Mouse (Mus musculus): Measurements from ENCODE around the gene Wwtr1. TPM values are rescaled to one million over a fixed set of nuclear protein-coding genes. Genes with fewer than 3 reads are reported as not detected.

The Wwtr1 gene
- polyA plus RNA-seq, 1 experiment from 2014 or later = 17.7 TPM

GRCm38 (mm10) chr3:57487455-57488153 is 88.1 kb downstream of the Wwtr1 start:
- H3K4me1 ChIP-seq (ENCODE audit: control insufficient read depth, insufficient read depth, low read length) = peaks cover 7% of the 10 kb centered on the region; the same call in 1 of the 2 replicates
- no peaks in the 10 kb centered on the region for H3K9me3 ChIP-seq (ENCODE audit: control insufficient read depth, low read length)
- H3K36me3 ChIP-seq (ENCODE audit: control insufficient read depth, insufficient read depth, low read length) = no peaks in the 10 kb centered on the region
- no peak overlapping the region for H3K9ac ChIP-seq (ENCODE audit: low read depth, low read length)
- ATAC-seq (ENCODE audit: low FRiP score, low TSS enrichment) = peak; percentile 95
- peak overlapping the region; percentile 14; the same call in 1 of the 2 replicates for H3K27ac ChIP-seq (ENCODE audit: low read depth, low read length)
- WGBS = 36% methylated on average over 8 of the region's 8 CpGs
- no peak overlapping the region; the same call in 1 of the 2 replicates for H3K4me2 ChIP-seq (replicated peaks; ENCODE audit: low read depth, low read length)
- H3K4me3 ChIP-seq (ENCODE audit: low read length) = no peak overlapping the region
- H3K27me3 ChIP-seq (ENCODE audit: control insufficient read depth, insufficient read depth, low read length) = no peaks in the 10 kb centered on the region

- Histone ChIP-seq H3K36me3 (ENCODE audit: control insufficient read depth, insufficient read depth, low read length) (no peaks in the 10 kb centered on the region), H3K9me3 (ENCODE audit: control insufficient read depth, low read length) (no peaks in the 10 kb centered on the region), H3K4me1 (ENCODE audit: control insufficient read depth, insufficient read depth, low read length) (peaks cover 7% of the 10 kb centered on the region; the same call in 1 of the 2 replicates), H3K4me3 (ENCODE audit: low read length) (no peak overlapping the region), H3K27ac (ENCODE audit: low read depth, low read length) (no peak overlapping the region), H3K27me3 (ENCODE audit: control insufficient read depth, insufficient read depth, low read length) (no peaks in the 10 kb centered on the region), H3K4me2 (replicated peaks; ENCODE audit: low read depth, low read length) (no peak overlapping the region), H3K9ac (ENCODE audit: low read depth, low read length) (no peak overlapping the region)
- ATAC-seq (ENCODE audit: low FRiP score, low TSS enrichment) = no peak
- 85% methylated on average over 4 of the region's 4 CpGs for WGBS
Observed at GRCm38 (mm10) chr3:57486068-57486467, 89.6 kb downstream of the Wwtr1 start.

- H3K27me3 ChIP-seq (ENCODE audit: control insufficient read depth, insufficient read depth, low read length) = no peaks in the 10 kb centered on the region
- no peak overlapping the region for H3K4me2 ChIP-seq (replicated peaks; ENCODE audit: low read depth, low read length)
- H3K9me3 ChIP-seq (ENCODE audit: control insufficient read depth, low read length) = no peaks in the 10 kb centered on the region
- no peak overlapping the region for H3K4me3 ChIP-seq (ENCODE audit: low read length)
- no peak for ATAC-seq (ENCODE audit: low FRiP score, low TSS enrichment)
- H3K4me1 ChIP-seq (ENCODE audit: control insufficient read depth, insufficient read depth, low read length) = no peaks in the 10 kb centered on the region
- peaks cover 4% of the 10 kb centered on the region; the same call in 1 of the 2 replicates for H3K36me3 ChIP-seq (ENCODE audit: control insufficient read depth, insufficient read depth, low read length)
- H3K9ac ChIP-seq (ENCODE audit: low read depth, low read length) = no peak overlapping the region
- 88% methylated on average over 5 of the region's 5 CpGs for WGBS
- no peak overlapping the region for H3K27ac ChIP-seq (ENCODE audit: low read depth, low read length)
Observed at GRCm38 (mm10) chr3:57481981-57482380, 93.7 kb downstream of the Wwtr1 start.

- H3K9ac ChIP-seq (ENCODE audit: low read depth, low read length) = no peak overlapping the region
- H3K4me3 ChIP-seq (ENCODE audit: low read length) = no peak overlapping the region
- ATAC-seq (ENCODE audit: low FRiP score, low TSS enrichment) = no peak
- H3K27ac ChIP-seq (ENCODE audit: low read depth, low read length) = no peak overlapping the region
- H3K9me3 ChIP-seq (ENCODE audit: control insufficient read depth, low read length) = no peaks in the 10 kb centered on the region
- no peak overlapping the region for H3K4me2 ChIP-seq (replicated peaks; ENCODE audit: low read depth, low read length)
- H3K36me3 ChIP-seq (ENCODE audit: control insufficient read depth, insufficient read depth, low read length) = peaks cover 4% of the 10 kb centered on the region; the same call in 1 of the 2 replicates
- no peaks in the 10 kb centered on the region for H3K27me3 ChIP-seq (ENCODE audit: control insufficient read depth, insufficient read depth, low read length)
- WGBS = 74% methylated on average over 4 of the region's 4 CpGs
- H3K4me1 ChIP-seq (ENCODE audit: control insufficient read depth, insufficient read depth, low read length) = no peaks in the 10 kb centered on the region
Observed at GRCm38 (mm10) chr3:57480640-57481039, 95.1 kb downstream of the Wwtr1 start.

- ATAC-seq (ENCODE audit: low FRiP score, low TSS enrichment) = no peak
- H3K4me2 ChIP-seq (replicated peaks; ENCODE audit: low read depth, low read length) = no peak overlapping the region
Observed at GRCm38 (mm10) chr3:57474421-57474820, 101.3 kb downstream of the Wwtr1 start.

GRCm38 (mm10) chr3:57472407-57472806 is 103.3 kb downstream of the Wwtr1 start:
- ATAC-seq (ENCODE audit: low FRiP score, low TSS enrichment) = peak; percentile 55; the same call in 1 of the 2 replicates
- H3K9ac ChIP-seq (ENCODE audit: low read depth, low read length) = no peak overlapping the region
- 43% methylated on average over 4 of the region's 4 CpGs for WGBS

More at GRCm38 (mm10) chr3:57474421-57474820, 101.3 kb downstream of the Wwtr1 start:
- Histone ChIP-seq H3K27ac (ENCODE audit: low read depth, low read length) (no peak overlapping the region), H3K4me3 (ENCODE audit: low read length) (no peak overlapping the region), H3K4me1 (ENCODE audit: control insufficient read depth, insufficient read depth, low read length) (peaks cover 27% of the 10 kb centered on the region), H3K36me3 (ENCODE audit: control insufficient read depth, insufficient read depth, low read length) (peaks cover 4% of the 10 kb centered on the region; the same call in 1 of the 2 replicates), H3K9me3 (ENCODE audit: control insufficient read depth, low read length) (no peaks in the 10 kb centered on the region), H3K9ac (ENCODE audit: low read depth, low read length) (no peak overlapping the region), H3K27me3 (ENCODE audit: control insufficient read depth, insufficient read depth, low read length) (no peaks in the 10 kb centered on the region)
- WGBS = 89% methylated on average over 8 of the region's 8 CpGs

GRCm38 (mm10) chr3:57470981-57471601 is 104.6 kb downstream of the Wwtr1 start:
- peak; percentile 65; the same call in 1 of the 2 replicates for ATAC-seq (ENCODE audit: low FRiP score, low TSS enrichment)
- no peaks in the 10 kb centered on the region for H3K27me3 ChIP-seq (ENCODE audit: control insufficient read depth, insufficient read depth, low read length)
- H3K4me1 ChIP-seq (ENCODE audit: control insufficient read depth, insufficient read depth, low read length) = peaks cover 27% of the 10 kb centered on the region
- peak overlapping the region; percentile 32 for H3K4me2 ChIP-seq (replicated peaks; ENCODE audit: low read depth, low read length)
- H3K36me3 ChIP-seq (ENCODE audit: control insufficient read depth, insufficient read depth, low read length) = no peaks in the 10 kb centered on the region
- H3K4me3 ChIP-seq (ENCODE audit: low read length) = 0 out of 2 replicates have a peak overlapping the region, but pooled peaks have one; percentile 3
- H3K27ac ChIP-seq (ENCODE audit: low read depth, low read length) = peak overlapping the region; percentile 84
- peak overlapping the region; percentile 40; the same call in 1 of the 2 replicates for H3K9ac ChIP-seq (ENCODE audit: low read depth, low read length)
- 7% methylated on average over 15 of the region's 15 CpGs for WGBS
- no peaks in the 10 kb centered on the region for H3K9me3 ChIP-seq (ENCODE audit: control insufficient read depth, low read length)

More at GRCm38 (mm10) chr3:57472407-57472806, 103.3 kb downstream of the Wwtr1 start:
- H3K36me3 ChIP-seq (ENCODE audit: control insufficient read depth, insufficient read depth, low read length) = peaks cover 4% of the 10 kb centered on the region; the same call in 1 of the 2 replicates
- H3K27me3 ChIP-seq (ENCODE audit: control insufficient read depth, insufficient read depth, low read length) = no peaks in the 10 kb centered on the region
- no peak overlapping the region for H3K4me2 ChIP-seq (replicated peaks; ENCODE audit: low read depth, low read length)
- H3K27ac ChIP-seq (ENCODE audit: low read depth, low read length) = peak overlapping the region; percentile 42; the same call in 1 of the 2 replicates
- no peak overlapping the region for H3K4me3 ChIP-seq (ENCODE audit: low read length)
- H3K4me1 ChIP-seq (ENCODE audit: control insufficient read depth, insufficient read depth, low read length) = peaks cover 27% of the 10 kb centered on the region
- no peaks in the 10 kb centered on the region for H3K9me3 ChIP-seq (ENCODE audit: control insufficient read depth, low read length)

GRCm38 (mm10) chr3:57470326-57470725 is 105.4 kb downstream of the Wwtr1 start:
- 7% methylated on average over 5 of the region's 5 CpGs for WGBS
- H3K36me3 ChIP-seq (ENCODE audit: control insufficient read depth, insufficient read depth, low read length) = no peaks in the 10 kb centered on the region
- no peaks in the 10 kb centered on the region for H3K9me3 ChIP-seq (ENCODE audit: control insufficient read depth, low read length)
- H3K9ac ChIP-seq (ENCODE audit: low read depth, low read length) = peak overlapping the region; percentile 40; the same call in 1 of the 2 replicates
- no peaks in the 10 kb centered on the region for H3K27me3 ChIP-seq (ENCODE audit: control insufficient read depth, insufficient read depth, low read length)
- H3K27ac ChIP-seq (ENCODE audit: low read depth, low read length) = peak overlapping the region; percentile 84; the same call in 1 of the 2 replicates
- ATAC-seq (ENCODE audit: low FRiP score, low TSS enrichment) = peak; percentile 65; the same call in 1 of the 2 replicates
- H3K4me1 ChIP-seq (ENCODE audit: control insufficient read depth, insufficient read depth, low read length) = peaks cover 27% of the 10 kb centered on the region
- no peak overlapping the region for H3K4me3 ChIP-seq (ENCODE audit: low read length)
- H3K4me2 ChIP-seq (replicated peaks; ENCODE audit: low read depth, low read length) = peak overlapping the region; percentile 32

- Histone ChIP-seq H3K4me1 (ENCODE audit: control insufficient read depth, insufficient read depth, low read length) (peaks cover 27% of the 10 kb centered on the region), H3K4me3 (ENCODE audit: low read length) (no peak overlapping the region), H3K27me3 (ENCODE audit: control insufficient read depth, insufficient read depth, low read length) (no peaks in the 10 kb centered on the region), H3K36me3 (ENCODE audit: control insufficient read depth, insufficient read depth, low read length) (no peaks in the 10 kb centered on the region), H3K9me3 (ENCODE audit: control insufficient read depth, low read length) (no peaks in the 10 kb centered on the region), H3K9ac (ENCODE audit: low read depth, low read length) (no peak overlapping the region), H3K27ac (ENCODE audit: low read depth, low read length) (no peak overlapping the region), H3K4me2 (replicated peaks; ENCODE audit: low read depth, low read length) (no peak overlapping the region)
- 96% methylated on average over 3 of the region's 3 CpGs for WGBS
- ATAC-seq (ENCODE audit: low FRiP score, low TSS enrichment) = no peak
Observed at GRCm38 (mm10) chr3:57469325-57469724, 106.4 kb downstream of the Wwtr1 start.

All from kidney, embryonic 14.5 days (tissue).